Mouse (Mus musculus) intestine, embryonic 15.5 days (tissue): ENCODE results near the gene Gpr135. TPM values are rescaled to one million over a fixed set of nuclear protein-coding genes. Genes with fewer than 3 reads are reported as not detected.

ENCODE experiments used
- ATAC-seq: fragments of 200-750 bp; cut with Nextera tagmentation; 2 replicates; pipeline ENCODE4 v1.8.0; 2017; ENCODE audit warnings: moderate TSS enrichment, moderate library complexity
- H3K27ac ChIP-seq: fragments of 300-500 bp; sonication (generic); 2 replicates; pipeline ENCODE4 v1.5.1; 2015; ENCODE audit warnings: mild to moderate bottlenecking, inconsistent platforms
- H3K27me3 ChIP-seq: fragments of 300-500 bp; sonication (generic); replicated peaks from 2 replicates; pipeline ENCODE4 v1.6.1; 2015; ENCODE audit warnings: inconsistent platforms
- H3K36me3 ChIP-seq: fragments of 300-500 bp; sonication (generic); 2 replicates; pipeline ENCODE4 v1.6.1; 2015; ENCODE audit warnings: inconsistent platforms
- H3K4me1 ChIP-seq: fragments of 300-500 bp; sonication (generic); replicated peaks from 2 replicates; pipeline ENCODE4 v1.6.1; 2015; ENCODE audit warnings: inconsistent platforms
- H3K4me2 ChIP-seq: fragments of 300-500 bp; sonication (generic); replicated peaks from 2 replicates; pipeline ENCODE4 v1.6.1; 2015; ENCODE audit warnings: mild to moderate bottlenecking, inconsistent platforms
- H3K4me3 ChIP-seq: fragments of 300-500 bp; sonication (generic); replicated peaks from 2 replicates; pipeline ENCODE4 v1.5.1; 2015; ENCODE audit warnings: inconsistent platforms
- H3K9ac ChIP-seq: fragments of 300-500 bp; sonication (generic); 2 replicates; pipeline ENCODE4 v1.6.1; 2015; ENCODE audit warnings: inconsistent platforms
- H3K9me3 ChIP-seq: fragments of 300-500 bp; sonication (generic); 2 replicates; pipeline ENCODE4 v1.6.1; 2016; ENCODE audit warnings: inconsistent platforms
- WGBS: fragments of 180-500 bp; shearing (Covaris S2); methylation state at CpG from one replicate; pipeline ENCODE4 v1.1.7; 2015; 5-methylcytosine and 5-hydroxymethylcytosine counted together
- polyA plus RNA-seq: library from polyadenylated mRNA; unstranded; fragments of >200 nt; fragmentation: Nextera tagmentation; extraction: Ambion mirVana; gene quantifications from 2 replicates; pipeline ENCODE4 v1.2.1, GENCODE M21; 2015

Gpr135 gene
- polyA plus RNA-seq, 1 experiment from 2014 or later, result 0.68 TPM

DNA sequence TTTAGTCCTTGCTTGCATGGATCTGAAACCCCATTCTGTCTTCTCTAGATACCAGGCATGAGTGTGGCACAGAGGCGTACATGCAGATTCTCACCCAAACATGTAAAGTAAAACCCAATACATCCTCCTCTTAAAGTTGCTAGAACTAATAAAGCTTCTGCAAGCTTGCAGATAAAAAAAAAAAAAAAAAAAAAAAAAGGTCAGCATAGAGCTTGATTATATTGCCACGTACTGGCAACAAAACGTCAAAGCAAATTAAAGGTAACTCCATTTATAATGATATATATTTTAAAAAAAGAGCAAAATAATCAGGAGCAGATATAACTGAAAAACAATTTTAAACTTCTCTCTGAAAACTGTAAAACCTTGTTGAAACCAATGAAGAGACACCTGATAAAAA is 29.7 kb downstream of the Gpr135 start:
- Histone ChIP-seq H3K36me3 (no peaks in the 10 kb centered on the region), H3K4me2 (no peak overlapping the region), H3K9me3 (no peaks in the 10 kb centered on the region), H3K27me3 (no peaks in the 10 kb centered on the region), H3K4me3 (no peak overlapping the region), H3K9ac (no peak overlapping the region), H3K27ac (no peak overlapping the region), H3K4me1 (no peaks in the 10 kb centered on the region)
- WGBS, result 93% methylated on average over 3 of the region's 3 CpGs
- no peak for ATAC-seq

DNA sequence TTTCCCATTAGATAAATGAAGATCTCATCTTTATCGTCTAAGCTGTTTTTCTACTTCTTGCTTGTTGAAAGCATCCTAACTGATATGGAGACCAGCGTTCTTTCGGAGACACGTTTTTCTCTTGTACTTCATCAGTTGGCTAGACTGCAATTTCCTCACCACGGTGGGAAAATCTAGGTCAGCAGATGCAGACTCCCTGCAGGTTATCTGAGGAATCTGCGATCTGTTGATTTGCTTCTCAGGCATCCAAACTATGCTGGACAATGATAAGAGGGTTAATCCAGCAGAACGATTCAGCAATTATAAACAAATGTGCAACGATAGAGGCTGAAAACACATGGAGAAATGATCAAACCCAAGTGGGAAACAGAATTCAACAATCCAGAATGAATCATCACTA is 31.4 kb downstream of the Gpr135 start:
- no peaks in the 10 kb centered on the region for H3K27me3 ChIP-seq
- no peak overlapping the region for H3K27ac ChIP-seq
- H3K4me2 ChIP-seq, result no peak overlapping the region
- no peaks in the 10 kb centered on the region for H3K9me3 ChIP-seq
- 57% methylated on average over 8 of the region's 8 CpGs for WGBS
- no peak overlapping the region for H3K9ac ChIP-seq
- H3K36me3 ChIP-seq, result no peaks in the 10 kb centered on the region
- ATAC-seq, result no peak
- H3K4me1 ChIP-seq, result no peaks in the 10 kb centered on the region
- no peak overlapping the region for H3K4me3 ChIP-seq

DNA sequence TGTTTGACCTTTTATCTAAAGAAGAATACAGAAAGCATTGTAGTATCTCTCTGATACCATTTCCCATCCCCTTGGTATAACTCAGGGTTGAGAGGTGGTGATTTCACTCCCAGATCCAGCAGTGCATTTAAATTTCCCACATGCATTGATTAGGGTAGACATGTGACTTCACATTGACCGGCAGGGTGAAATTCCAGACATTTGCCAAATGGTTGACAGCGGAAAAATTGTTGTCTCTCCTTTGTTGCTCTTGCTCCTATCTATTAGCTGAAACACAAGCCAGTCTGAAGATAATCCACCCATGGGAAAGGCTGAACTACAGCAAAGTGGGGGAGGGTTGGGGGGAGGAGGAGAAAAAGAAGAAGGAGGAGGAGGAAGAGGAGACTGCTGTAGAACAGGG is 32.1 kb downstream of the Gpr135 start:
- no peaks in the 10 kb centered on the region for H3K9me3 ChIP-seq
- no peak overlapping the region for H3K4me2 ChIP-seq
- WGBS, result 66% methylated on average over 2 of the region's 2 CpGs
- H3K27ac ChIP-seq, result no peak overlapping the region
- H3K9ac ChIP-seq, result no peak overlapping the region
- ATAC-seq, result no peak
- no peak overlapping the region for H3K4me3 ChIP-seq
- H3K4me1 ChIP-seq, result no peaks in the 10 kb centered on the region
- no peaks in the 10 kb centered on the region for H3K36me3 ChIP-seq
- no peaks in the 10 kb centered on the region for H3K27me3 ChIP-seq

DNA sequence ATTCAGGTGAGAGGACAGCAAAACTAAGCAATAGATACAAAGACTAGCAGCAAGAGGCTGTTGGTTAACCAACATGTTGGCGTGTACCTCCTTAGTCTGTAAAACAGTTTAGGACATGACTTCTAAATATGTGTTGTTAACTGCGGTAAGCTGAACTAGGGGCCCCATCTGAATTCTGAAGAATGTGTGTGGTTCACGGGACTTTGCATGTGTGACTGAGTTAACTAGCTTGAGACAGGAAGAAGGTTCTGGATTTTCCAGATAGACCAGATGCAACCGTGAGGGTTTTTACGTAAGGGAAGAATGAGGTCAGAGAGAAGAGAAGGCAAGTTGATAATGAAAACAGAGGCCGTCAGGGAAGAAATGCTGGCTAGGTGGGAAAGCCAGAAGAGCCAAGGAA is 33.9 kb downstream of the Gpr135 start:
- Histone ChIP-seq H3K4me3 (no peak overlapping the region), H3K27me3 (no peaks in the 10 kb centered on the region), H3K9me3 (no peaks in the 10 kb centered on the region), H3K36me3 (no peaks in the 10 kb centered on the region), H3K9ac (no peak overlapping the region), H3K4me2 (no peak overlapping the region), H3K4me1 (no peaks in the 10 kb centered on the region), H3K27ac (no peak overlapping the region)
- ATAC-seq, result no peak
- 81% methylated on average over 6 of the region's 6 CpGs for WGBS

DNA sequence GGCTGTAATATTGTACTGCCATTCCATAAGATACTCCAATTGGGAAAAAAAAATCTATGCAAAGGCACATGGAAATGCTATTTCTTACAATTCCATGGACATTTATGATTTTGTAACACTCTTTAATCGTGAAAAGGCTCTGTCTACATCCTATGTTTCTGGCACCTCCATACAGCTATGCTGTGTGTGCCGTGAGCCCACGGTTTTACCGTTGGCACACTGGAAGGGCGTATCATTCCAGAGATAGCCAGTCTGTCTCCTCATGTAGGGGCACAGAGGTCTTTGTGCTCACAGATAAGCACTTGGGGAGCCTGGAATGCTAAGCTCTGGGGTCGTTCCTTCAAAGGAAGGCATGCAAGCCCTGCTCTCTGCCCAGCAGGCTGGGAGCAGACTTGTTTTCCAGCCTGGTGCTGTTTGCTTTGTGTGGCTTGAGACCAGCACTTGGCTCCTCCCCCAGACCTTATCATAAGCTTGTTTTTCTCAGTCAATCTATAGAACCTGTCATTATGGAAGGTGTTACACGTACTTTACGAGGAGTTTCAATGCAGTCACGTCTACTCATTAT is 34.7 kb downstream of the Gpr135 start:
- Histone ChIP-seq H3K27me3 (no peaks in the 10 kb centered on the region), H3K4me3 (no peak overlapping the region), H3K27ac (no peak overlapping the region), H3K36me3 (no peaks in the 10 kb centered on the region), H3K9me3 (no peaks in the 10 kb centered on the region), H3K4me1 (no peaks in the 10 kb centered on the region), H3K4me2 (no peak overlapping the region), H3K9ac (no peak overlapping the region)
- ATAC-seq, result peak; percentile 45; the same call in 1 of the 2 replicates
- WGBS, result 57% methylated on average over 9 of the region's 9 CpGs

DNA sequence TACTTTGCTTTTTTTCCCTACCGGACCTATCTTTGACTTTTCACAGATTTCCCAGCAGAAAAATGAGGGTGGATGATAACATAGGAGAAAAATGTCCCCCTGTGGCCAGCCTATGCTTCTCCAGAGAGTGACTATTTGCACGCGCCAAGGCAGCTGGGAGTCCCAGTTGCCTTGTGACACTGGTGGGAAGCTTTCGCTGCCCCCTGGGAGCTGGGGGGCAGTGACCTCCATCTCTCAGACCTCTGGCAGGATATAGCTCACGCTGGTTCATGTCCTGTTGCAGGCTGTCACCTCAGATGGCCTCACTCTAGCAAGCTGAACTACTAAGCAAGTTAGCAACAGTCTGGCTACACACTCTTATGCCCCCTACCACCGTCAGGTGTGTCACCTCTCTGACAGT is 39.1 kb downstream of the Gpr135 start:
- Histone ChIP-seq H3K4me2 (no peak overlapping the region), H3K4me3 (no peak overlapping the region), H3K36me3 (no peaks in the 10 kb centered on the region), H3K4me1 (no peaks in the 10 kb centered on the region), H3K9me3 (no peaks in the 10 kb centered on the region), H3K9ac (no peak overlapping the region), H3K27ac (no peak overlapping the region), H3K27me3 (no peaks in the 10 kb centered on the region)
- WGBS, result 84% methylated on average over 6 of the region's 6 CpGs
- no peak for ATAC-seq

DNA sequence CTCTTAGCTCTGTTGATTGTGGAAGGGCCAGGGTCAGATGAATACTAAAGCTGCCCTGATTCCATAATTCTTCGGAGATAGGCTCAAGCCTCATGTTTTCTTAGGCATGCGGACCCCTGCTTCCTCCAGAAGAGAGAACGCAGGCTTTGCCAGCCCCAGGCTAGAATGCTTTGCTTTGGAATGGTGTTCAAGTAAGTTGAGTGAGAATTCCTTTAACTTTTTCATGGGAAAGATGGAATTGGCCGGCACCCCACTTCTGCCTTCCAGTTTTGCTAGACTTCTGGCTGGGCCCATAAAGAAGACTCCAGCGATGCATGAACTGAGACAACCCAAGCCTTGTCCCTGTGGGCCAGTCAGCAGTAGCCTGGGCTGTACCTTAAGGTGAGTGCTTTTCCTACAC is 39.8 kb downstream of the Gpr135 start:
- 88% methylated on average over 5 of the region's 5 CpGs for WGBS
- Histone ChIP-seq H3K9ac (no peak overlapping the region), H3K36me3 (no peaks in the 10 kb centered on the region), H3K27ac (no peak overlapping the region), H3K9me3 (no peaks in the 10 kb centered on the region), H3K4me1 (no peaks in the 10 kb centered on the region), H3K4me2 (no peak overlapping the region), H3K27me3 (no peaks in the 10 kb centered on the region), H3K4me3 (no peak overlapping the region)
- no peak for ATAC-seq

DNA sequence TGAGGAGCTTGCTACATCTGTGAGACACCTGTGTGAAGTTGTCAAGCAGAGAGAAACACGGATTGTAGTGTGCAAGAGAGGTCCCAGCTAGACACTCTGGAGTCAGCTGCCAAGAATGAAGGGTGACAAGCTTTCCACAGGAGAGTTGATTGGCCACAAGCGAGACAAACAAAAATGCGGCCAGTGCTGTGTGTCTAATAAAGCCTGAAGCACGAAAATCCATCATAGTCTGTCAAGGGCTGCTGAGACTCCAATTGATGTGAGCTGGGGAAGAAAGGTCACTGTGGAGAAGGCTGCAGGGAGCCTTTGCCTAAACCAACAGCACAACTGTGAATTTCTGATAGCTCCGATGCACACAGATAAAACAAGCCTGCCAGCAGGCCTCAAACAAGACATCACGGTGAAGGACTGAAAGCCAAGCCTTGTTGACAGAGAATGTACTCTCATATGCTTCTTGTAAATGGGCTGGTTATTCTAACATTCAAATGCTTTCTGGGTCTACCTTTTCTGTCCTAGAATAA is 45.6 kb downstream of the Gpr135 start:
- 67% methylated on average over 6 of the region's 6 CpGs for WGBS
- Histone ChIP-seq H3K36me3 (no peaks in the 10 kb centered on the region), H3K4me1 (no peaks in the 10 kb centered on the region), H3K27ac (no peak overlapping the region), H3K4me3 (no peak overlapping the region), H3K27me3 (no peaks in the 10 kb centered on the region), H3K9me3 (no peaks in the 10 kb centered on the region), H3K9ac (no peak overlapping the region), H3K4me2 (no peak overlapping the region)
- no peak for ATAC-seq

DNA sequence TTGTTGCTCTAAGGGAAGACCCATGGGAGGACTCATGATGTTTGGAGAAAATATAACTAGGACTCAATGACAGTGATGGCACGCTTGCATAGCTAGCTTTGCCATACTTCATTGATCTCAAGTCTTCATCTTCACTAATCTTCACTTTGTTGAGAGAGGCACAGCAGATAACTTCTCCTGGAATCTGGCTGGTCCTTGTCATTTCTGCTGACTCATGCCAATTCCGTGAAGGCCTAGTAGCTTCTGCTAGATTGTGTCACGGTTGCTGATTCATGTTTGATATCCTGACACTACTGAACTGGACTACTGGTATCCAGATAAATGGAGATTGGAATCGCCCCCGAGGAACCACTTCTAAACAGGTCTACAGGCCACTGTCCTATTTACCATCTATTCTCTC is 47.4 kb downstream of the Gpr135 start:
- H3K9ac ChIP-seq, result no peak overlapping the region
- no peak for ATAC-seq

DNA sequence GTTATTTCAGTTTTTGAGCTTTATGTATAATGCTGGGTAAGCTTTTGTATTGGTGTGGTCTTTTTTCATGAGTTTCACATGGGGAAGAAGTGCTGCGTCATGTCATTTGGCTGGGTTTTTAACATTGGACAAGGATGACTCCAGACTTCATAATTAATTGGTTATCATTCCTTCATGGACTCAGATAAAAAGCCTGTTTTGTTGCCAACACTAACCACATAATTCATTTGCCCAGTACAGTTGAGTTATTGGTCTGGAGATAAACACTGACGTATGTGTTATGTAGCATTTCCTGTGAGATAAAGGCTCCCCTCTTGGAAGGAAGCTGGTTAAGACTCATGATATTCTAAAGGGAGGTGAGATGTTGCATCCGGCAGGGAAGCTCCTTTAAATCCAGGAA is 48.1 kb downstream of the Gpr135 start:
- Histone ChIP-seq H3K27ac (no peak overlapping the region), H3K4me1 (no peaks in the 10 kb centered on the region), H3K4me3 (no peak overlapping the region), H3K4me2 (no peak overlapping the region), H3K9ac (no peak overlapping the region), H3K9me3 (no peaks in the 10 kb centered on the region), H3K27me3 (no peaks in the 10 kb centered on the region), H3K36me3 (no peaks in the 10 kb centered on the region)
- WGBS, result 78% methylated on average over 3 of the region's 3 CpGs
- no peak for ATAC-seq

More for the DNA sequence above, 47.4 kb downstream of the Gpr135 start:
- H3K9me3 ChIP-seq, result no peaks in the 10 kb centered on the region
- no peaks in the 10 kb centered on the region for H3K36me3 ChIP-seq
- no peak overlapping the region for H3K27ac ChIP-seq
- WGBS, result 94% methylated on average over 5 of the region's 5 CpGs
- H3K27me3 ChIP-seq, result no peaks in the 10 kb centered on the region
- no peak overlapping the region for H3K4me3 ChIP-seq
- H3K4me2 ChIP-seq, result no peak overlapping the region
- H3K4me1 ChIP-seq, result no peaks in the 10 kb centered on the region

DNA sequence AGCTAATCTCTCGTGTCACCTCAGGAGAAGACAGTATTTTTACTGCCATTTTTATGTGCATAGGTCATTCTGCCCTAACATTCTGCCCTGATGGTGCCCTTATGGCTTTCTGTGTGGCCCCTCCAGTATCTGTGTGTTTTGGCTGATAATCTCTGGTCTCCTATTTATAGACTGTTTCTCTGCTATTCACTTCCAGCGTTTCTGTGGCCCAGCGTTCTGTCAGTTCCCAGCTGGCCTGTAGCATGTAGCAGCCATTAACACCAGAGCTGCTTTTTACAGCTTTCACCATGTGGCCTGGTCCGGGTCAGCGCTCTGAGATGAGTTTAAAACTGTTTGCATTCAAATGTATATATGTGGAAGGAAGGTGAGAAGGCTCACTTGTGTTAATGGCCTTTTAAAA is 49.4 kb downstream of the Gpr135 start:
- no peak overlapping the region for H3K4me3 ChIP-seq
- no peak overlapping the region for H3K9ac ChIP-seq
- no peak for ATAC-seq
- no peaks in the 10 kb centered on the region for H3K27me3 ChIP-seq
- H3K4me2 ChIP-seq, result no peak overlapping the region
- H3K9me3 ChIP-seq, result no peaks in the 10 kb centered on the region
- H3K4me1 ChIP-seq, result no peaks in the 10 kb centered on the region
- 20% methylated on average over 5 of the region's 5 CpGs for WGBS
- H3K27ac ChIP-seq, result no peak overlapping the region
- no peaks in the 10 kb centered on the region for H3K36me3 ChIP-seq

DNA sequence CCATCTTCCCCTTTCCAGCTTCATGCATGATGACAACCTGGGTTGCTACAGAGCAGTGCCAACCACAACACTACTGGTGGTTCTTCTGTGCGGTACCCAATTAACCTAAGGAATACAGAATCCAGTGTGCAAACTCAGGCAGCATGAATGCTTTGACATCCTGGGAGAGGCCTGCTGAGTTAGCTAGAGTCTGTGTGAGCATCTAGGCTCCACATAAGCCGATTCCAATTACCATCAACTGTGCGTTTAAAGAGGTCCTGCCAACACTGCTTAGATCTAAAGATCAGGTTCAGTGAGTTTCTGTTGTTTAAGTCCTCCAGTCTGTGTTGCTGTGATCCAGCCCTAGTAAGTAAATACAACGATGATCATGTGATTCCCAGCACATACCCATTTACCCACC is 50.6 kb downstream of the Gpr135 start:
- Histone ChIP-seq H3K4me1 (no peaks in the 10 kb centered on the region), H3K36me3 (no peaks in the 10 kb centered on the region), H3K27ac (no peak overlapping the region), H3K27me3 (no peaks in the 10 kb centered on the region), H3K9ac (no peak overlapping the region), H3K4me3 (no peak overlapping the region), H3K4me2 (no peak overlapping the region), H3K9me3 (no peaks in the 10 kb centered on the region)
- 90% methylated on average over 4 of the region's 4 CpGs for WGBS
- ATAC-seq, result no peak
